Mouse (Mus musculus) cerebellum, adult 2 months (tissue): Measurements from ENCODE around the gene Adcy6.

Source experiments
- CTCF ChIP-seq: fragments of 200-500 bp; IDR thresholded peaks from 2 replicates; pipeline ENCODE4 v1.5.1; 2011; ENCODE audit warnings: low read depth, mild to moderate bottlenecking, control low read depth, low read length, moderate library complexity, borderline replicate concordance; ENCODE audit not compliant: insufficient read depth
- POLR2A ChIP-seq: fragments of 200-500 bp; IDR thresholded peaks from 2 replicates; pipeline ENCODE4 v1.6.1; 2011; ENCODE audit warnings: low read length, control low read depth, borderline replicate concordance; ENCODE audit not compliant: insufficient read depth

- no peak for TF ChIP-seq CTCF
- no peak for TF ChIP-seq POLR2A
Observed at GRCm38 (mm10) chr15:98573293-98573692, 36.6 kb downstream of the Adcy6 start.
